10 mouse cellular contexts compared by ENCODE assay signal in the genomic region with DNA sequence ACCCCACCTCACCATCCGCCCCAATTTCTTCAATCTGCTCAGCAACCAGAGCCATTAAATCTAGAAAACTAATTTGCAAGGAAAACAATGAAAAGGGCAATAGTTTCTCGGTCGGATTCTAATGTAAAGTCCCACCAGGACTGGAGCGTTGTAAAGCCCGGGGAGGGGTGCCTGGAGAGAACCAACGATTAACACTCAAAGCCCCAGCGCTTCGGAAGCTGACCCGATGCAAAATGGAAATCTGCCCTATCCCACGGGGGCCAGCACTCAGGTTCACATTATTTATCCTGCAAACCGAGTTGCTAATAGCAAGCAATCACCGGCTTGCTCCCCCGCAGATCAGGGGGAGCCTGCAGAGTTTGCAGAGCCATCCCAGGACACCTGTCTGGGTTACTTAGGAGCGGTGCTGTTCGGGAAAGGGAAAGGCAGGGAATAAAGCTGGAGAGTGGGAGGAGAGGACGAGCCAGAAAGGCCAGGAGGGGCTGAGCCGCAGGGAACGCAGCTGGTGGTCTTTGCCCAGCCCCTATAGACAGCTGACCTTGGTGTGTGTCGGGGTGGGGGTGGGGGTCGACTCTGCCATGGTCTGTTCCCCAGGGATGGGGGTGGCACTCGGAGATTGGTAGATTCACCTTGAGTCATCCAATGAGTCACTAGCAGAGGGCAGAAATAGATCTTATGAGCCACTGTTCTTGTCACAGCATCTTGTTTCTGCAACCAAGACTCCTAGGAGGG. TPM values are rescaled to one million over a fixed set of nuclear protein-coding genes. Genes with fewer than 3 reads are reported as not detected.
A peak's percentile ranks its signal among the peaks of the same experiment; 100 is the strongest.
DNase-seq lines count a peak whose midpoint lies in the region; TF ChIP-seq lines count a peak whose summit lies in the region.
"Had no signal": no experiment of that assay in that cellular context is flagged by ENCODE, and none has a peak within 500 bp of the region (broad histone marks: within the 10 kb centered on the region; RNA-seq: fewer than 3 reads in every experiment).

No protein-coding gene starts in this region.

- peak overlapping the region in 1 of 2 experiments; percentile 27; a peak in 3 of 4 replicates for H3K4me3 ChIP-seq in ES-E14 (ENCODE audit: insufficient read depth in 1 of 2, low read depth in 1 of 2, low read length in 2 of 2, poor library complexity in 1 of 2, severe bottlenecking in 1 of 2)
- H3K4me3 ChIP-seq in forebrain, embryonic 10.5 days, result peak overlapping the region; percentile 32

- H3K36me3 ChIP-seq in ES-E14 (ENCODE audit: control insufficient read depth, insufficient read depth, low read length, poor library complexity, severe bottlenecking), result no peaks in the 10 kb centered on the region
- no peaks in the 10 kb centered on the region for H3K36me3 ChIP-seq in forebrain, embryonic 10.5 days (replicated peaks)

- DNase-seq in cerebellum, postnatal 14 days, result peak; percentile 12 to 27
- no peak for DNase-seq in cerebellum, adult 9-11 months
- no peak for DNase-seq in ES-E14 (ENCODE audit: low read depth, low spot score)
- no peak for DNase-seq in forebrain, embryonic 10.5 days (ENCODE audit: extremely low spot score, low spot score)
- peak; percentile 20 to 29 for DNase-seq in left cerebral cortex, postnatal 10 days (ENCODE audit: extremely low spot score in 1 of 2, low spot score in 2 of 2)
- peak; percentile 54 for DNase-seq in retina, embryonic 14.5 days (ENCODE audit: low spot score)
- DNase-seq in urinary bladder, postnatal 25 days (ENCODE audit: low spot score), result no peak
- DNase-seq in lung, postnatal 36 days, result no peak

- H3K9ac ChIP-seq in ES-E14 (ENCODE audit: insufficient read depth, low read depth, low read length, poor library complexity, severe bottlenecking), result no peak overlapping the region

- H3K4me1 ChIP-seq in ES-E14 (ENCODE audit: control insufficient read depth in 2 of 2, insufficient read depth in 2 of 2, low read length in 2 of 2, poor library complexity in 1 of 2), result peaks cover 5 to 17% of the 10 kb centered on the region in 2 experiments
- H3K4me1 ChIP-seq in forebrain, embryonic 10.5 days, result peaks cover 28% of the 10 kb centered on the region

- peaks cover 41% of the 10 kb centered on the region for H3K27me3 ChIP-seq in forebrain, embryonic 10.5 days (ENCODE audit: poor library complexity, severe bottlenecking)

- H3K9me3 ChIP-seq in ES-E14 (ENCODE audit: control insufficient read depth, insufficient read depth, low read depth, low read length), result no peaks in the 10 kb centered on the region
- H3K9me3 ChIP-seq in forebrain, embryonic 10.5 days, result no peaks in the 10 kb centered on the region; the same call in 1 of the 2 replicates

- 2% methylated on average over 21 of the region's 21 CpGs for WGBS in forebrain, embryonic 10.5 days

- intact Hi-C loops in left cerebral cortex, postnatal 10 days (cut with DNase I), result no loop called here

- in situ Hi-C loops in ES-E14 (cut with MboI; ENCODE audit: low sequenced_read_pairs in 2 of 2, unreplicated experiment in 2 of 2), result no loop called here

- H3K27ac ChIP-seq in ES-E14 (ENCODE audit: insufficient read depth, low read depth, low read length, poor library complexity, severe bottlenecking), result peak overlapping the region; percentile 27; the same call in 1 of the 2 replicates
- H3K27ac ChIP-seq in forebrain, embryonic 10.5 days, result peak overlapping the region; percentile 37; the same call in 1 of the 2 replicates

TF ChIP-seq in ES-E14, 5 proteins besides CTCF, POLR2A, EP300 and RAD21:
- no peak for TF ChIP-seq ZC3H11A (IDR thresholded peaks at IDR 0.05; ENCODE audit: borderline replicate concordance, low read depth, low read length)
- no peak for TF ChIP-seq ZNF384 (IDR thresholded peaks at IDR 0.05; ENCODE audit: low read depth, low read length)
- TF ChIP-seq CHD2 (IDR thresholded peaks at IDR 0.05; ENCODE audit: low read depth, low read length), result no peak
- no peak for TF ChIP-seq HCFC1 (IDR thresholded peaks at IDR 0.05; ENCODE audit: borderline replicate concordance, insufficient read depth, low read length)
- no peak for TF ChIP-seq MAFK (IDR thresholded peaks at IDR 0.05; ENCODE audit: insufficient read depth, low read depth, low read length)

RNA-seq across cellular contexts. Expression of gene Atg4a-ps, which starts 37.5 kb away (rescaled TPM):
- total RNA-seq in ES-E14 (2012; rRNA removed), result 0.18 TPM in 1 of 2 replicates, not detected in the other
- polyA plus RNA-seq in forebrain, embryonic 10.5 days (2016; fragmentation: Nextera tagmentation; extraction: Ambion mirVana), result 0.09 and 0.20 TPM in 2 replicates
- 1 to 10 TPM in 1 of 2 experiments, not detected in 1; 2.3 TPM for total RNA-seq in left cerebral cortex, postnatal 10 days (2021)
- polyA plus RNA-seq: small intestine, adult 2 months had no signal

RNA-seq across cellular contexts. Expression of gene Olfml3, which starts 54.4 kb away (rescaled TPM):
- total RNA-seq in ES-E14 (2012; rRNA removed), result 0.79 and 1.2 TPM in 2 replicates
- 5.6 and 5.8 TPM in 2 replicates for polyA plus RNA-seq in forebrain, embryonic 10.5 days (2016; fragmentation: Nextera tagmentation; extraction: Ambion mirVana)
- total RNA-seq in left cerebral cortex, postnatal 10 days (2021), result 10 to 100 TPM; 11.2 to 11.7 TPM

RNA-seq across cellular contexts. Expression of gene Gm10964, which starts 55.8 kb away (rescaled TPM):
- total RNA-seq in ES-E14 (2012; rRNA removed), result not detected in 2 replicates
- polyA plus RNA-seq in forebrain, embryonic 10.5 days (2016; fragmentation: Nextera tagmentation; extraction: Ambion mirVana), result not detected in 2 replicates
- not detected for total RNA-seq in left cerebral cortex, postnatal 10 days (2021)
- total RNA-seq: hematopoietic stem cell, adult 5-6 weeks had no signal
- polyA plus RNA-seq: small intestine, adult 2 months had no signal

Comparison
In these comparisons a context has a peak if more than half of its experiments do, and no peak if none do; other contexts are left out.
1. DNase-seq: peak in cerebellum, postnatal 14 days (2 of 2), left cerebral cortex, postnatal 10 days (2 of 2) and retina, embryonic 14.5 days (single experiment); none in cerebellum, adult 9-11 months (single experiment), ES-E14 (single experiment), forebrain, embryonic 10.5 days (single experiment), urinary bladder, postnatal 25 days (single experiment) and lung, postnatal 36 days (single experiment).